Mouse (Mus musculus): ENCODE measurements around the gene Ugt8a.

Ugt8a gene

DNA sequence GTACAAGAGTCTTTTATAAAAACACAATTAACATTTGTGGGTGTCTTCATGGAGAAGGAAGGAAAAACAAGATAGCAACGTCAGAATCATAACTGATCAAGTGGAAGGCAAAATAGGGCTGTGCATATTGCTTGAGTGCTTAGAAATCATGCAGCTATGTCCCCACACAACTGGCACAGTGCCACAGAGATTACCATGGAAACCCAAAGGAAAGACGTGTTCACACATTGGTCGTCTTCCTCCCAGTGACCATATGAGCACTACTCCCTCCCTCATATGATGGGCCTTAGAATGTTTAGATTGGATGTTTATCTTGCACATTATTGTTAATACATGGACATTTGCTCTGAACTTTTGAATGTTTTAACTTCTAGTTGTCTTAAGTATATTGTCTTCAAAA is 76.8 kb downstream of the Ugt8a start:
- DNase-seq, result peak; percentile 22

DNA sequence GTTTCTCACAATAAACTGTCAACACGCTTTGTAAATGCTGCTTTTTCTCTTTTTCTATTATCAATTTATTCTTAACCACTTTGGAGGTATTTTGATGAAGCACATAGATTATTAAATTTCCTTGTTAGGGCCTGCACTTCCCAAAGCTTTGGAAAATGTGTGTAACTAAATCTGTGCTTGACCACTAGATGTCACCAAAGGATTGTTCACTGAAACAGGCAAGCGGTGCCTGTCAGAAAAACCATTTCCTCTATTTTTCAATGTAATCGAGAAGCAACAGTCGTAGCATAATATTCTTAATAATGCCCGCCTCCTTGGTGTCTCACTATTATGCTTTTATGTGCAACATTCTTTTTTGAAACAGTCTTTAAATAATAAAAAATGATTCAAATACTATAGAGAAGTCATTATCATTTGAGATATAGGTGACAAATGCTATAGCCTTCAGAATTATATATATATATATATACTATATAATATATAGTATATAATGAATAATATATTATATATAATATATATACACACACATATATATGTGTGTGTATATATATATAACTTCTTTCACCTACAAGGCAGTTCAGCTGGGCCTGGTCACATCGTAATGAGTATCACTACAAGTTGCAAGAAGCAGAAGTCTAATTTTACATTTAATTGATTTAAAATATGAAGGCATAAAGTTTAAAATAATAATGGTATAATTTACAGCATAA is 89.1 kb downstream of the Ugt8a start:
- DNase-seq, result peak; percentile 70

DNA sequence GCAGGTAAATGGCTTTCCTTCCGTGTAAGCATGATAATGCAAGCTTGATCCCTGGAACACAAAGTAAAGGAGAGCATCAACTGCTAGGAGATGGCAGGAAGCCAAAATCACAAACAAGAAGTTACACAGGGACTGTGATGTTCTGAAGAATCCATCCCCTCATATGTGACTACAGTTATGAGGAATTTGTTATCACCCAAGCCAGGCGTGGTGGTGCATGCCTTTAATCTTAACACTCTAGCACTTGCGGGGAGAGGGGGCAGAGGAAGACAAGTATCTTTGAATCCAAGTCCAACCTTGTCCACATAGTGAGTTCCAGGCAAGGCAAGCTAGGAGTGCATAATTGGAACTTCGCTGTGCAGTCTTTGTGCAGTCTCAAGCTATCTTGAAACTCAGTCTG is 110.4 kb downstream of the Ugt8a start:
- DNase-seq, result no peak

DNA sequence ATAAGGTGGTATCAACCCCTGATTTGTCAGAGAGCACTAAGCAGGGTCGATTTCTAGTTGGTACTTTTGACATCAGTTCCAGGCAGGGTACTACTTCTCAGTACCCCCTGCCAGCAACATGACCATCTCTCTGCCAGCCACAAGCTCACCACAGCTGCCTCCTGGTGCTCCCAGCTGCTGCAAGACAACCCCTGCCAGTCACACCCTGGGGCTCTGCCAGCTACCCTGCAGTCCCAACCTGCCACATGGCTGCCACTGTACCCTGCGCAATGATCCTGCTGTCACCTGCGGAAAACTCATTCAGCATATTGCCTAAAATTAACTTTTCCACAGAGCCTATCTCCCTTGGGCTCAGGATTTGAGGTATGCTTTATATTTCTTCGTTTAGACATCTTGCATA is 111.2 kb downstream of the Ugt8a start:
- no peak for DNase-seq

DNA sequence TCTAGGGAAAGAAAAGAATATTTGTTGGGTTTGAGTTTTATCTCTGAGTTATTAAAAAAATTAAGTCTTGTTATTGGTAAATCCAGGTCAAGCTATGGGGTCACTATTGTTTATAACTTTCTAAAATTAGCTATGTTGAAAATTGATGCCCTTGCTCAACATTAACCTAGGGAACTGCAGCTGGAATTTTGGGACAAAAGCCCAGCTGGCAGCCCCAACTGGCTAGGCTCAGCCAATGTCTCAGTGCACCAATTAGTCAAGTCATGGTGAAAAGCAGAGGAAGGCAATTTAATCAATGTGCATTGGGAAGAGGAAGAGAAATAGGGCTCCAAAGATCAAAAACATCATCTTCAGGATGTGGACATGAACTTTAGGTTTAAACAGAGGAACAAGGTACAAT is 118.7 kb downstream of the Ugt8a start:
- DNase-seq, result peak; percentile 8
